Mouse (Mus musculus): ENCODE measurements around the gene L1cam. TPM values are rescaled to one million over a fixed set of nuclear protein-coding genes. Genes with fewer than 3 reads are reported as not detected.

L1cam gene
- total and polyA plus RNA-seq, 2 experiments from 2014 or later = 73.8 to 269 TPM

DNA sequence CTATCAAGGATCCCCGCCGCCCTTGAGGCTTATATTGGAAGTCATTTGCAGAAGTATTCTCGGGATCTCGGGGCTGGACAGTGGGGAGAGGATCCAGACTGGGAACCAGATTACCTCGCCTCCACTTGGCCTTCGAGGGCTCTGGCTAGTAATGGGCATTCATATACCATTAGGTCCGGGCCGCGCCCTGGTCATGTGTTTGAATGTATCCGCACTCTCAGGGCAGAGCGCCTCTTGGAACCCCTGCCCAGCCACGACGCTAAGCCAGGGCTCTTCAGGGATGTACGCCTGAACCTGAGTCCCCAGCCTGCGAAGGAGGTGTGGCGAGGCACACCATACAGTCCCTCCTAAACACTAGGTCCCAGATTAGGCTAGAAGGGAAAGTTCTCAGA, 14.9 kb downstream of the L1cam start:
- H3K9ac ChIP-seq (replicated peaks; ENCODE audit: low read length) = peak overlapping the region; percentile 50
- H3K27ac ChIP-seq = peak overlapping the region; percentile 74
- H3K9me3 ChIP-seq (ENCODE audit: low read length) = no peaks in the 10 kb centered on the region
- WGBS = 36% methylated on average over 16 of the region's 16 CpGs
- H3K36me3 ChIP-seq (ENCODE audit: insufficient read depth, low read length) = no peaks in the 10 kb centered on the region
- TF ChIP-seq CTCF (IDR thresholded peaks at IDR 0.05; ENCODE audit: low read depth) = no peak
- DNase-seq (ENCODE audit: low spot score) = no peak
- H3K4me1 ChIP-seq (ENCODE audit: insufficient read depth, low read length) = no peaks in the 10 kb centered on the region
- ATAC-seq = peak; percentile 55
- H3K4me2 ChIP-seq (ENCODE audit: low read depth, low read length) = peak overlapping the region; percentile 55
- H3K4me3 ChIP-seq (ENCODE audit: low read length) = peak overlapping the region; percentile 54
- H3K27me3 ChIP-seq (ENCODE audit: insufficient read depth, low read length) = no peaks in the 10 kb centered on the region

DNA sequence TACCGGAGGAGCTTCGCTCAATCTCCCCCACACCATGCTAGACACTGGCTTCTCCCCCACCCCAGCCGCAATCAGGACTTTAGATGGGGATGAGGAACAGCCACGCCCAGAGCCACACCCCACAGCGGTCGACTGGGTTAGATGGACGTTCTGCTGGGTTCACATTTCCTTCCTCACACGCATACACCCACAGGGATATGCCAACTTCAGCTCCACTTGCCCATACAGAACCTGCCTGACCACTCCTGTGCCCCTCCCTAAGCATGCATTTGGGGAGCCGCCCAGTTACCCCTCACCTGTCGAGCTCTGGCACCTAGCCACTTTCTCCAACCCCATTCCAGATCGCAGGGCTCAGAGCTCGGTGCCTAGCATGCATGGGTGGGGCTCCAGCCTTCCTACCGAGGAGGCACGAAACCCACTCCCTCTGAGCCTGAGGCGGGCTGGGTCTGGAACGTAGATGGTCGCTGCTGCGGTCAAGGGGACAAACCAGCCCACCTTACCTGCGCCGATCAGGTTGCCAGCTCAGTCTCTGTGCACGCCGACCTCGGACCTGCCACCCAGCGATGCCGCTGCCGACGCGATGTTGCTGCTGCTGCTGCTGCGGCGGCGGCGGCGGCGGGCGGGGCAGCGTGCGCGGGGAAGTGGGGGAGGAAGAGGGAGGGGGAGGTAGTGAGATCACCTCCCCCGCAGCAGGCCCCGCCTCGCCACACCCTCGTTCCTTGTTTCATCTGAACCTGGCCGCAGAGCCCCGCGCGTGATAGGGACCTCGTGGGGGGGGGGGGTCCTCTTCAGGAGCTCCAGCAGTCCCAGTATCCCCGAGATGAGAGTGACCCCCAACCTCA, 15.5 kb downstream of the L1cam start:
- no peak for TF ChIP-seq CTCF (IDR thresholded peaks at IDR 0.05; ENCODE audit: low read depth)
- H3K9ac ChIP-seq (replicated peaks; ENCODE audit: low read length) = peak overlapping the region; percentile 50
- H3K9me3 ChIP-seq (ENCODE audit: low read length) = no peaks in the 10 kb centered on the region
- no peaks in the 10 kb centered on the region for H3K4me1 ChIP-seq (ENCODE audit: insufficient read depth, low read length)
- H3K36me3 ChIP-seq (ENCODE audit: insufficient read depth, low read length) = no peaks in the 10 kb centered on the region
- H3K27me3 ChIP-seq (ENCODE audit: insufficient read depth, low read length) = no peaks in the 10 kb centered on the region
- 38% methylated on average over 35 of the region's 48 CpGs for WGBS
- DNase-seq (ENCODE audit: low spot score) (peak; percentile 65), ATAC-seq (peak; percentile 69)
- H3K4me2 ChIP-seq (ENCODE audit: low read depth, low read length) = peak overlapping the region; percentile 55
- H3K4me3 ChIP-seq (ENCODE audit: low read length) = peak overlapping the region; percentile 54
- peak overlapping the region; percentile 74 for H3K27ac ChIP-seq

- H3K27me3 ChIP-seq (ENCODE audit: insufficient read depth, low read length) = no peaks in the 10 kb centered on the region
- no peak for DNase-seq (ENCODE audit: low spot score)
Observed at GRCm38 (mm10) chrX:73877014-73877413, 18.9 kb downstream of the L1cam start.

DNA sequence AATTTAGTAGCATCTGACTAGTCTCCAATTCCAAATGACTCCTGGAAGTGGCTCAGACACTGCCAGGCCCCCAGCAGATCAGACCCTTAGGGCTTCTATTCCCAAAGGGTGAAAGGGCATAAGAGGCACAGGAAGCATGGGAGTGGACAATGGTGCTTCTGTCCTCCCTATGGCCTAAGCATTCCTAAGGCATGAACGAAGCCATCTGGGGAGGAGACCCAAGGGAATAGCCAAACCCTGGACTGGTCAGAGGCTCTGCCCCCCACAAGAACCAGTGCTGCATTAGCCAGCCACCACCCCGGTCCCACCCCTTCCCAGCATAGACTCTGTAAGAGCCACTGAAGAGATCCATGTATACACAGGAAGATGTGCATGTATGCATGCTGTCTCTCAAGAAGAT, 20.0 kb downstream of the L1cam start:
- Histone ChIP-seq H3K4me3 (ENCODE audit: low read length) (no peak overlapping the region), H3K4me2 (ENCODE audit: low read depth, low read length) (peak overlapping the region; percentile 33; the same call in 1 of the 2 replicates), H3K27me3 (ENCODE audit: insufficient read depth, low read length) (no peaks in the 10 kb centered on the region), H3K9me3 (ENCODE audit: low read length) (no peaks in the 10 kb centered on the region), H3K9ac (replicated peaks; ENCODE audit: low read length) (no peak overlapping the region), H3K36me3 (ENCODE audit: insufficient read depth, low read length) (no peaks in the 10 kb centered on the region), H3K4me1 (ENCODE audit: insufficient read depth, low read length) (no peaks in the 10 kb centered on the region), H3K27ac (no peak overlapping the region)
- no peak for TF ChIP-seq CTCF (IDR thresholded peaks at IDR 0.05; ENCODE audit: low read depth)
- ATAC-seq = no peak
- no peak for DNase-seq (ENCODE audit: low spot score)
- WGBS = 74% methylated on average over 2 of the region's 2 CpGs

More at GRCm38 (mm10) chrX:73877014-73877413, 18.9 kb downstream of the L1cam start:
- 55% methylated on average over 1 of the region's 1 CpGs for WGBS
- H3K36me3 ChIP-seq (ENCODE audit: insufficient read depth, low read length) = no peaks in the 10 kb centered on the region
- no peak overlapping the region for H3K4me3 ChIP-seq (ENCODE audit: low read length)
- H3K4me2 ChIP-seq (ENCODE audit: low read depth, low read length) = peak overlapping the region; percentile 33
- no peak overlapping the region for H3K9ac ChIP-seq (replicated peaks; ENCODE audit: low read length)
- no peak overlapping the region for H3K27ac ChIP-seq
- no peak for TF ChIP-seq CTCF (IDR thresholded peaks at IDR 0.05; ENCODE audit: low read depth)
- no peaks in the 10 kb centered on the region for H3K9me3 ChIP-seq (ENCODE audit: low read length)
- ATAC-seq = no peak
- no peaks in the 10 kb centered on the region for H3K4me1 ChIP-seq (ENCODE audit: insufficient read depth, low read length)

- WGBS = 60% methylated on average over 1 of the region's 1 CpGs
Observed at GRCm38 (mm10) chrX:73871956-73872355, 23.9 kb downstream of the L1cam start.

GRCm38 (mm10) chrX:73871474-73871873, 24.4 kb downstream of the L1cam start:
- Histone ChIP-seq H3K27me3 (ENCODE audit: insufficient read depth, low read length) (no peaks in the 10 kb centered on the region), H3K4me3 (ENCODE audit: low read length) (no peak overlapping the region), H3K4me2 (ENCODE audit: low read depth, low read length) (no peak overlapping the region), H3K9ac (replicated peaks; ENCODE audit: low read length) (no peak overlapping the region), H3K36me3 (ENCODE audit: insufficient read depth, low read length) (no peaks in the 10 kb centered on the region), H3K27ac (no peak overlapping the region), H3K4me1 (ENCODE audit: insufficient read depth, low read length) (no peaks in the 10 kb centered on the region), H3K9me3 (ENCODE audit: low read length) (no peaks in the 10 kb centered on the region)
- DNase-seq (ENCODE audit: low spot score) (no peak), ATAC-seq (no peak)
- TF ChIP-seq CTCF (IDR thresholded peaks at IDR 0.05; ENCODE audit: low read depth) = no peak

More at GRCm38 (mm10) chrX:73871956-73872355, 23.9 kb downstream of the L1cam start:
- H3K9ac ChIP-seq (replicated peaks; ENCODE audit: low read length) = no peak overlapping the region
- no peaks in the 10 kb centered on the region for H3K4me1 ChIP-seq (ENCODE audit: insufficient read depth, low read length)
- no peak for TF ChIP-seq CTCF (IDR thresholded peaks at IDR 0.05; ENCODE audit: low read depth)
- no peaks in the 10 kb centered on the region for H3K9me3 ChIP-seq (ENCODE audit: low read length)
- H3K36me3 ChIP-seq (ENCODE audit: insufficient read depth, low read length) = no peaks in the 10 kb centered on the region
- H3K27ac ChIP-seq = no peak overlapping the region
- no peak for ATAC-seq
- no peak overlapping the region for H3K4me3 ChIP-seq (ENCODE audit: low read length)
- no peak for DNase-seq (ENCODE audit: low spot score)
- H3K27me3 ChIP-seq (ENCODE audit: insufficient read depth, low read length) = no peaks in the 10 kb centered on the region
- no peak overlapping the region for H3K4me2 ChIP-seq (ENCODE audit: low read depth, low read length)

DNA sequence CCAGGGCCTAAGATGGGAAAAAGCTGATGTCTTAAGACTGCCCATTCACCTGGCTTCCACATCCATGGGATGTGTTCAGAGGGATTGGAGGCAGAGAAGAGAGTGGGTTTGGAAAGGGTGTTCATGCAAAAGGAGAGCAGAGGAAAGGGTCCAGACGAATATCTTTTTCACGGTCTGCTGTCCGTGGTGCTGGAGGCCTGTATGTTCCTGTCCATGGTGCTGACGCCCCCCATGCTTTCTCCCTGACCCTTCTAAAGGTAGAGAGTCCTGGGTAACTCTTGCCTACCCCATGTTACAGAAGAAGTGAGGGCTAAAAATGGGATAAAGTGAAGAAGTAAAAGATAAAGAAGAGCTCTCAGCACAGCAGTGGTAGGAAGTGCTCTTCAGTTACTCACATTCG, 26.6 kb downstream of the L1cam start:
- DNase-seq (ENCODE audit: low spot score) (no peak), ATAC-seq (no peak)
- TF ChIP-seq CTCF (IDR thresholded peaks at IDR 0.05; ENCODE audit: low read depth) = no peak
- Histone ChIP-seq H3K4me2 (ENCODE audit: low read depth, low read length) (no peak overlapping the region), H3K4me1 (ENCODE audit: insufficient read depth, low read length) (no peaks in the 10 kb centered on the region), H3K9me3 (ENCODE audit: low read length) (no peaks in the 10 kb centered on the region), H3K9ac (replicated peaks; ENCODE audit: low read length) (no peak overlapping the region), H3K27ac (no peak overlapping the region), H3K27me3 (ENCODE audit: insufficient read depth, low read length) (no peaks in the 10 kb centered on the region), H3K36me3 (ENCODE audit: insufficient read depth, low read length) (no peaks in the 10 kb centered on the region), H3K4me3 (ENCODE audit: low read length) (no peak overlapping the region)
- 17% methylated on average over 5 of the region's 5 CpGs for WGBS
